ENCODE assay signal across 8 mouse cellular contexts in genomic region chr5:22550033-22550551, GRCm38 (mm10). TPM values are rescaled to one million over a fixed set of nuclear protein-coding genes. Genes with fewer than 3 reads are reported as not detected.
DNase-seq lines count a peak whose midpoint lies in the region; ATAC-seq and TF ChIP-seq lines count a peak whose summit lies in the region.

TSS of gene Orc5 (minus strand) at chr5:22550429.

- peak within 1 kb of the TSS; percentile 74 for H3K9ac ChIP-seq in forebrain, embryonic 16.5 days (replicated peaks; ENCODE audit: low read depth, low read length)
- peak within 1 kb of the TSS; percentile 77 for H3K9ac ChIP-seq in lung, embryonic 15.5 days

- H3K36me3 ChIP-seq in G1E (replicated peaks): peaks cover 45% of the 10 kb centered on the region
- H3K36me3 ChIP-seq in forebrain, embryonic 16.5 days (ENCODE audit: control insufficient read depth, insufficient read depth): peaks cover 8% of the 10 kb centered on the region
- peaks cover 15% of the 10 kb centered on the region for H3K36me3 ChIP-seq in lung, embryonic 15.5 days

- H3K9me3 ChIP-seq in G1E (replicated peaks): peaks cover 20% of the 10 kb centered on the region
- no peaks in the 10 kb centered on the region for H3K9me3 ChIP-seq in forebrain, embryonic 16.5 days (ENCODE audit: control insufficient read depth, low read length)
- no peaks in the 10 kb centered on the region for H3K9me3 ChIP-seq in lung, embryonic 15.5 days

- no peaks in the 10 kb centered on the region for H3K27me3 ChIP-seq in G1E (ENCODE audit: insufficient read depth, low read length)
- H3K27me3 ChIP-seq in forebrain, embryonic 16.5 days (replicated peaks; ENCODE audit: control insufficient read depth, insufficient read depth, low read length): no peaks in the 10 kb centered on the region
- H3K27me3 ChIP-seq in lung, embryonic 15.5 days: no peaks in the 10 kb centered on the region

- peaks cover 31% of the 10 kb centered on the region for H3K4me1 ChIP-seq in G1E (ENCODE audit: insufficient read depth, low read depth, low read length)
- H3K4me1 ChIP-seq in forebrain, embryonic 16.5 days (replicated peaks; ENCODE audit: control insufficient read depth, insufficient read depth, low read length): peaks cover 6% of the 10 kb centered on the region
- H3K4me1 ChIP-seq in lung, embryonic 15.5 days: peaks cover 14% of the 10 kb centered on the region

- H3K27ac ChIP-seq in forebrain, embryonic 16.5 days (ENCODE audit: low read length): peak within 1 kb of the TSS; percentile 81
- H3K27ac ChIP-seq in lung, embryonic 15.5 days: peak within 1 kb of the TSS; percentile 91

- H3K4me3 ChIP-seq in G1E (ENCODE audit: low read depth, low read length): peak within 1 kb of the TSS; percentile 77
- H3K4me3 ChIP-seq in forebrain, embryonic 16.5 days (replicated peaks; ENCODE audit: low read length): peak within 1 kb of the TSS; percentile 69
- peak within 1 kb of the TSS; percentile 86 for H3K4me3 ChIP-seq in lung, embryonic 15.5 days

- peak; percentile 91 for ATAC-seq in G1E (ENCODE audit: extremely low read depth, insufficient number of reproducible peaks, low FRiP score, poor library complexity, severe bottlenecking)
- peak; percentile 100 for ATAC-seq in forebrain, embryonic 16.5 days
- ATAC-seq in lung, embryonic 15.5 days (ENCODE audit: borderline replicate concordance, extremely low read depth, low FRiP score, low TSS enrichment): peak; percentile 99

- WGBS in forebrain, embryonic 16.5 days: under 1% methylated on average over 31 of the region's 31 CpGs
- WGBS in lung, embryonic 15.5 days: under 1% methylated on average over 31 of the region's 31 CpGs

- DNase-seq in G1E (ENCODE audit: low spot score): peak; percentile 78
- DNase-seq in cerebellum, adult 18-20 months: peak; percentile 95
- DNase-seq in heart, postnatal 4 days: peak; percentile 95
- DNase-seq in layer of hippocampus, adult 8-10 months (ENCODE audit: low spot score in 2 of 2): peak; percentile 87 to 92
- DNase-seq in ovary, adult 18-20 months (ENCODE audit: low spot score): peak; percentile 86
- peak; percentile 93 for DNase-seq in thymus, postnatal 0 days (ENCODE audit: low spot score)

- TF ChIP-seq CTCF in G1E (IDR thresholded peaks at IDR 0.05; ENCODE audit: low read depth, low read length): no peak

- peak within 1 kb of the TSS; percentile 93 for H3K4me2 ChIP-seq in forebrain, embryonic 16.5 days (ENCODE audit: low read length)
- peak within 1 kb of the TSS; percentile 67 for H3K4me2 ChIP-seq in lung, embryonic 15.5 days

RNA-seq across cellular contexts. Expression of gene Orc5, which starts in this region (rescaled TPM):
- total RNA-seq in G1E (2014; fragmentation: Nextera tagmentation) (125 and 142 TPM in 2 replicates), G1E (2017) (73.8 and 78.9 TPM in 2 replicates)
- 4.1 TPM in 2 replicates for polyA plus RNA-seq in G1E (2012)
- 39.9 and 44.3 TPM in 2 replicates for polyA plus RNA-seq in forebrain, embryonic 16.5 days (2015; fragmentation: Nextera tagmentation; extraction: Ambion mirVana)
- total RNA-seq in heart, postnatal 4 days (2021): 10 to 100 TPM; 10.2 to 11.9 TPM
- 10 to 100 TPM; 17.1 to 25.3 (median 22.5) TPM for total RNA-seq in layer of hippocampus, adult 8-10 months (2022)
- 37.1 and 38.4 TPM in 2 replicates for polyA plus RNA-seq in lung, embryonic 15.5 days (2015; fragmentation: Nextera tagmentation; extraction: Ambion mirVana)
- polyA plus RNA-seq in thymus, postnatal 0 days (2015; fragmentation: Nextera tagmentation; extraction: Ambion mirVana): 38.2 and 38.6 TPM in 2 replicates

Comparison
In these comparisons a context has a peak if more than half of its experiments do, and no peak if none do; other contexts are left out.
1. Peak in every context shown above with its lines: DNase-seq, ATAC-seq, H3K4me3 ChIP-seq and H3K27ac ChIP-seq.